Mouse (Mus musculus): Measurements from ENCODE around the gene En2. TPM values are rescaled to one million over a fixed set of nuclear protein-coding genes. Genes with fewer than 3 reads are reported as not detected.
A peak's percentile ranks its signal among the peaks of the same experiment; 100 is the strongest.

Gene En2
- polyA plus RNA-seq, 1 experiment from 2014 or later = not detected

DNA sequence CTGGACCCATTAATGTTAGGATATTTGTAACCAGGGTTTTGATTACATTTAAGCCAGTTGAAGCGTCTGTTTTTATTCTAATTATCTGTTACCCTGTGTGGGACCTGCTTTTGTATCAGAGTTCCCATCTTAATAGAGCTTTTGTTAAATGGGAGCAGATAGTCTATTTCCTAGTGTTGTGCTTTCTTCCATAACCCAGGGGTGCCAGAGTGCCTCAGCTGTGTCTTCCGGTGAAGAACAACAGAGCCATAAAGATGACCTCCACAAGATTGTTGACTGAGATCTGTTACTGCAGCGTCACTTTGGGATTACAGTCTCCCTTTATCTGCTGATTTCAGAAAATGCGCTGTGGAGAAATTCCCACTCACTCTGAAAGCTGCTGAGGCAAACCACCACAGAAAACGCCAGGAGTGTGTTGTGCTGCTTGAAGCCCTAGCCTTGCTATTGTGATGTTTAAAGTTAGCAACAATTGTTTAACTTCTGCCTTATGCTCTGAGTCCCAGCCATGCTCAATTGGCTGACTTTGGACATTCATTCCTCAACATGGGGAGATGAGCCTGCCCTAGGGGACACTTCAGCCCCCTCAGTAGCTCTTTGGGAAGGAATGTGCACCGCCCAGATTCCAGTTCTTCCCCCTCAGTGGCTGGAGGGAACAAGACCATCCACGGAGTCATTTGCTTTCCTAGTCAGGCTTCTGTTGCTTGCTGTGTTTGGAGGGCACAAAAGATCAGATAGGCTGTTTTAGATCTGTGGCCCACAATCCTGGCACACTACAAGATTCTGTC lies 33.8 kb downstream of the En2 start:
- no peaks in the 10 kb centered on the region for H3K4me1 ChIP-seq
- no peaks in the 10 kb centered on the region for H3K9me3 ChIP-seq
- ATAC-seq (ENCODE audit: borderline replicate concordance, extremely low read depth, low FRiP score, low TSS enrichment) = no peak
- no peak overlapping the region for H3K4me2 ChIP-seq
- 46% methylated on average over 7 of the region's 7 CpGs for WGBS
- H3K36me3 ChIP-seq = no peaks in the 10 kb centered on the region
- H3K4me3 ChIP-seq = no peak overlapping the region
- no peak overlapping the region for H3K9ac ChIP-seq
- peaks cover 52% of the 10 kb centered on the region for H3K27me3 ChIP-seq
- H3K27ac ChIP-seq = no peak overlapping the region

DNA sequence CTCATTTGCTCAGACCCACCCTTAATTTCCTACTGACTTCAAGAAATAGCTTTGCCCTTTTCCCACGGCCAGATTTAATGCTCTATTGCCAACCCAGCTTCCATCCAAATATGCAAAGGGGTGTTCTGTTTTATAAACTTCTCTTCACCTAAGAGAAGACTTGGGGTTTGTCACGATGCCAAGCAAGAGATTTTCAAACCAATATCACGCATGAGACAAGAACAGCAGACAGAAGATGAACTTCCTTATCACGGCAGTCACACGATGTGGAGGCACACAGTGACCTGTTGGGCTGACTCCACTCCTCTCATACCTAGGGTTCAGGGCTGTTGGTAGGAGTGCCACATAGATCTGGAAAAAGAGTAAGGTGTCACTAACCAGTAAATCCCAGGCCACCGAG lies 37.6 kb downstream of the En2 start:
- Histone ChIP-seq H3K27ac (no peak overlapping the region), H3K9me3 (no peaks in the 10 kb centered on the region), H3K27me3 (peaks cover 73% of the 10 kb centered on the region), H3K4me2 (no peak overlapping the region), H3K9ac (no peak overlapping the region), H3K4me3 (no peak overlapping the region), H3K36me3 (no peaks in the 10 kb centered on the region), H3K4me1 (no peaks in the 10 kb centered on the region)
- WGBS = 61% methylated on average over 6 of the region's 6 CpGs
- no peak for ATAC-seq (ENCODE audit: borderline replicate concordance, extremely low read depth, low FRiP score, low TSS enrichment)

DNA sequence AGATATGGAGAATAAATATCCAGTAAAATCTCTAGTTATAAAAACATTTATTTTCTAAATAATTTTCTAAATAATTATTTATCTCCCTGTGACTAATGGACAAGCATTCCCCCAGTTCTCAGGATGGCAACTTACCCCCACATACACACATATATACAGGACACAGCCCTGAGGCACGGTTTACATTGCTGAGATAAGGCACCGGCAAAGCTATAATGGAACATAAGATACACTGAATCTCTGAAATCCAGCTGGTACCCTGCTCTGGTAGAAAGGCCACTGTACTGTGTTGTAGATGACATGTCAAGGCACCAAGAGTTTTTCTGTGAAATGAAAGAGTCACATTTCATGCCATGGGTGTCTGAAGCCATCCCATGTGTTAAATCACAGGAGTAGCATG lies 39.2 kb downstream of the En2 start:
- Histone ChIP-seq H3K27ac (no peak overlapping the region), H3K4me3 (no peak overlapping the region), H3K27me3 (peaks cover 86% of the 10 kb centered on the region), H3K4me1 (peaks cover 3% of the 10 kb centered on the region), H3K4me2 (no peak overlapping the region), H3K9ac (no peak overlapping the region), H3K36me3 (no peaks in the 10 kb centered on the region), H3K9me3 (no peaks in the 10 kb centered on the region)
- ATAC-seq (ENCODE audit: borderline replicate concordance, extremely low read depth, low FRiP score, low TSS enrichment) = no peak
- 49% methylated on average over 2 of the region's 2 CpGs for WGBS

DNA sequence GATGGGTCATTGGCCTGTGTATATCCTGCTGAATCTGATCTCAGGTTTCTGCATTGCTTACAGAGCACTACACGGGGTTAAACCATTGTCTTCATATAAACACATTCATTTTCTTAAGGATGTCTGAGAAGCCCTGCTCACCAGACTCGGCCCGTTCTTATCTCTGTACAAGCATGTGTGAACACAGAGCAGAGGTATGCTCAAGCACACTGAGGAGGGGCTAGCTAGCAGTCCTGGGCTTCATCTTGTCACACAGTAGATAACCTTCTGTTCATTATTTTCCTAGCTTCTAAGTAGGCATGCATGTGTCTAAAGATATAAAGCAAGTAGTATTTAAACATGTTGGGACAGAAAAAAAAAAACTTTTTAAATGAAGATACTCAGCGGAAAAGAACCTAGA lies 41.0 kb downstream of the En2 start:
- no peaks in the 10 kb centered on the region for H3K9me3 ChIP-seq
- H3K27me3 ChIP-seq = peaks cover 93% of the 10 kb centered on the region
- H3K4me1 ChIP-seq = peaks cover 8% of the 10 kb centered on the region
- H3K4me3 ChIP-seq = no peak overlapping the region
- H3K36me3 ChIP-seq = no peaks in the 10 kb centered on the region
- no peak for ATAC-seq (ENCODE audit: borderline replicate concordance, extremely low read depth, low FRiP score, low TSS enrichment)
- no peak overlapping the region for H3K4me2 ChIP-seq
- 22% methylated on average over 4 of the region's 4 CpGs for WGBS
- H3K27ac ChIP-seq = no peak overlapping the region
- no peak overlapping the region for H3K9ac ChIP-seq

DNA sequence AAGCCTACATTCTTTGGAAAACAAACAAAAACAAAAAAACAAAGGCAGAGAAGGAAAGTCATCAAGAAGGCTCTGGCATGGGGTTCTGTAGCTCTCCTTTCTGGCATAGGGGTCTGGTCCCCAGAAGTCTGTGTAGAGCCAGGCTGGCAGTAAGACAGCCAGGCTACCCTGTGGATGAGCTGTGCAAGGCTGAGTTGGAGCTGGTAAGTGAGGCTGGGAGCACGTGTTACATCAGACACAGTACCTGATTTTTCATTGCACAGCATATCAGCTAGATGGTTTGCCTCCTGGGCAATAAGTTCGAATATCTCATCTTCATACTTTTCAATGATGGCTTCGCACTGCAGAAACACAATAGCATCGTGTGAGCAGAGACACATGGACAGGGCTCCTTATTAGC lies 41.5 kb downstream of the En2 start:
- peaks cover 93% of the 10 kb centered on the region for H3K27me3 ChIP-seq
- no peak overlapping the region for H3K4me2 ChIP-seq
- 59% methylated on average over 4 of the region's 4 CpGs for WGBS
- H3K9ac ChIP-seq = no peak overlapping the region
- no peaks in the 10 kb centered on the region for H3K36me3 ChIP-seq
- H3K4me1 ChIP-seq = peaks cover 8% of the 10 kb centered on the region
- no peaks in the 10 kb centered on the region for H3K9me3 ChIP-seq
- no peak overlapping the region for H3K4me3 ChIP-seq
- no peak overlapping the region for H3K27ac ChIP-seq
- ATAC-seq (ENCODE audit: borderline replicate concordance, extremely low read depth, low FRiP score, low TSS enrichment) = no peak

DNA sequence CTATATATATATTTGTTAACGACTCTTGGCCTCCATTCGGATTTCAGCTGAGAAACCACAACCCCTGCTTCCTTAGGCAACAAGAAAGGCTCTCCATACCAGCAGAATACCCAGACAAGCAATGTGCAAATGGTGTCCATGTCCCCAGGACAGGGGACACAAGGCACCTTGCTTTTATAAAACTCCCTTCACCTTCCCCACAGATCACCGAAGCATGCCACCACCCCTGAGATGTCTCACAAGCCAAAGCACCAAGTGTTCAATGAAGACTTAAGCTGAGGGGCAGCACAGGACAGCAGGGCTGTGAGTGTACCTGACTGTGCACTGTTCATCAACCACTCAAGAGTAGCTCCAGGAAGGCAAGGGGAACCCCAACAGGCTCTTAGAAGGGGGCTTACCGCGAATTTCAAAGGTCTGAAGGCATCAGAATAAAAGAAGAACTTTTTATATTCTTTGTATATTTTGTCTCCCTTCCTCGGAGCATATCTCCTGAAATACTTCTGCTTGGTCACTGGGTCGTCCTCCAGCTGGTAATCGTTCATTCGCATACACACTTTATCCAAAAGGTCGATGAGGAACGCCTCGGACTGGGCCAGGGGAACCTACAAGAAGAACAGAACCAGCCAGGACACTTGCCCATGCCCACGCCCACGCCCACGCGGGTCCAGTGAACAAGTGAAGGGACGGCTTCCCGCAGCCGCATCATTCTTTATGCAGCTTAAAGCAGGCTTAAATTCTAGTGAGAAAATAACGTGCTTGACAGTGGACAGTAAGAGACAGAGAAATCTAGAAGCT lies 43.4 kb downstream of the En2 start:
- 8% methylated on average over 20 of the region's 20 CpGs for WGBS
- no peaks in the 10 kb centered on the region for H3K36me3 ChIP-seq
- no peak overlapping the region for H3K4me2 ChIP-seq
- H3K4me3 ChIP-seq = no peak overlapping the region
- peaks cover 8% of the 10 kb centered on the region for H3K4me1 ChIP-seq
- H3K9me3 ChIP-seq = no peaks in the 10 kb centered on the region
- no peak overlapping the region for H3K9ac ChIP-seq
- H3K27me3 ChIP-seq = peaks cover 97% of the 10 kb centered on the region
- H3K27ac ChIP-seq = no peak overlapping the region
- no peak for ATAC-seq (ENCODE audit: borderline replicate concordance, extremely low read depth, low FRiP score, low TSS enrichment)

DNA sequence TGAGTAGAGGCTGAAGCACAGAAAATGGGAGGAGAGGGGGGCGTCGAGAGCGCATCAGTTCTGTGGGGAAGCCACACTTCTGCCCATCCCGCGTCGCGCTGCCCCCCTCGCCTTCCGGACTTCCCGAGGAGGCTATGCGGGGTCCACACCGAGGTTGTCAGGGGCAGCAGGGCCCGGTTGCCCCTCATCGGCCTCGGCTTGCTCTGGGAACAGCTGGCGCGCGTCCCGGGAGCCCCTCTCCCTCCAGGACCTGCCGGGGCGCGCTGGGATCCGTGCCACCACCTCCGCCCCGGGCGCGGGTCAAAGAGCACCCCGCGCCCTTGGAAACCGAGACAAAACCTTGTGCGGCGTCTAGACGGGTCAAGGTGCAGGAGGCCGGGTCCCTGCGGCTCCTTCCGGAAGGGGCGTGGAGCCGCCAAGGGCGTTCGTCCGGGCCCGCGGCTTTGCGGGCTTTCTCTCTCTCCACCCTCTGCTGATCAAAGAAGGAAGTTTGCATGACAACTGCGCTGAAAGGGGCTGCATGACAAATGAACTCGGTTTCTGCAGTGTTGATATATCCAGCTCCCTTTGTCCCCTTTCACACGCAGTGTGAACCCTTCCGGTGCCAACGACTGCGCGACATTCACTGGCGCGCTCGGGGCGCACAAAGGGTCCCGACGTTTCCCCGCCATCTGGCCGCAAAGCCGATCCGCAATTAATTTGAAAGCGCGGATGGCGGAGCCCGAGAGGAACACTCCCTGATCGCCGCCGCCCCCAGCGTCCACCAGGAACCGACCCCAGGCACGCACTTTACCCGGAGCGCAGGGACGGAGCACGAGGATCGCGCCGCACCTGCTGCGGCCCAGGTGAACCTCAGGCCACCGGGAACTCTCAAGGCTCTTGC lies 44.3 kb downstream of the En2 start:
- Histone ChIP-seq H3K9me3 (no peaks in the 10 kb centered on the region), H3K4me3 (peak overlapping the region; percentile 18), H3K4me2 (peak overlapping the region; percentile 51), H3K4me1 (peaks cover 8% of the 10 kb centered on the region), H3K9ac (no peak overlapping the region), H3K27me3 (peaks cover 95% of the 10 kb centered on the region), H3K27ac (no peak overlapping the region), H3K36me3 (no peaks in the 10 kb centered on the region)
- under 1% methylated on average over 80 of the region's 80 CpGs for WGBS
- no peak for ATAC-seq (ENCODE audit: borderline replicate concordance, extremely low read depth, low FRiP score, low TSS enrichment)

DNA sequence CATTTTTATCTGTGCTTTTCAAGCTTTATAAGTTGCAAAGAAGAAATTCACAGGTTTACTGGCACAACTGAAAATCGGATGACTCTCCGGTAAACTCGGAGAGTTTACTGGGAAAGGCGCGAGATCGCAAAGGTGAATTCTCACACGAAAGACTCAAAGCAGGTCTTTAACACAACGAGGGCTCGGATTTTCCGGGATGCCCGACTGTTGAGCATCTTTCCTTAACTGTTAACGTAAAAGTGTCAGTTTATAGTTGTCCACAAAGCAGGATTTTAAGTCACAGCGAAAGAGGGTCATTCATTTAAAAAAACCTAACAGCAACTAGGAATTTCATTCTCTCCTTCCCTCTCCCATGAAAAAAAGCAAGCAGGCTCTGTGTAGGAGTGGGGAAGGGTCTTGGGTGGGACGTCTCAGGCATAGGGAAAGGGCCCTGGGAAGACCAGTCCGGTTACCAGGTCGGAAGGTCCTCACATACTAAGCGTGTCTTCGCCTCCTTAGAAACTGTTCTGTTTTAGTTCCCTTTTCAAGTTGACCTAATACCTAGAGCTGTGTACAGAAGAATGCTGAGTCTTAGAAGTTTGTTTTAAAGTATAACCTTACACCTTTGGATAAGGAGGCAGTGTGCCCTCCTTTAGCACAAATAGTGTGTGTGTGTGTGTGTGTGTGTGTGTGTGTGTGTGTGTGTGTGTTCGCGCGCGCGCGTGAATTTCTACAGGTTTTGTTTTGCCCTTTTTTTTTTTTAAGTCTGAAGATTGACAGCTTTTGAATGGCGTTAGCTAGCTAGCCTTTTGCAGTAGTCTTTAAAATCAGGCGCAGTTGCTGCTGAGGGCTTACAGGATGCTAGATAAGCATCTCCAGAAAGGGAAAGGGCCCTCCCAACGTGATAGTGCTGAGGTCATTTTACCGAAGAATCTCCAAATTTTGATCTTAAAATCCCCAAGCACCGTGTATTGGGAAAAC lies 45.4 kb downstream of the En2 start:
- ATAC-seq (ENCODE audit: borderline replicate concordance, extremely low read depth, low FRiP score, low TSS enrichment) = no peak
- Histone ChIP-seq H3K27ac (no peak overlapping the region), H3K27me3 (peaks cover 92% of the 10 kb centered on the region), H3K9ac (no peak overlapping the region), H3K4me3 (no peak overlapping the region), H3K9me3 (no peaks in the 10 kb centered on the region), H3K4me2 (no peak overlapping the region), H3K36me3 (no peaks in the 10 kb centered on the region), H3K4me1 (peaks cover 8% of the 10 kb centered on the region)
- 1% methylated on average over 29 of the region's 29 CpGs for WGBS

DNA sequence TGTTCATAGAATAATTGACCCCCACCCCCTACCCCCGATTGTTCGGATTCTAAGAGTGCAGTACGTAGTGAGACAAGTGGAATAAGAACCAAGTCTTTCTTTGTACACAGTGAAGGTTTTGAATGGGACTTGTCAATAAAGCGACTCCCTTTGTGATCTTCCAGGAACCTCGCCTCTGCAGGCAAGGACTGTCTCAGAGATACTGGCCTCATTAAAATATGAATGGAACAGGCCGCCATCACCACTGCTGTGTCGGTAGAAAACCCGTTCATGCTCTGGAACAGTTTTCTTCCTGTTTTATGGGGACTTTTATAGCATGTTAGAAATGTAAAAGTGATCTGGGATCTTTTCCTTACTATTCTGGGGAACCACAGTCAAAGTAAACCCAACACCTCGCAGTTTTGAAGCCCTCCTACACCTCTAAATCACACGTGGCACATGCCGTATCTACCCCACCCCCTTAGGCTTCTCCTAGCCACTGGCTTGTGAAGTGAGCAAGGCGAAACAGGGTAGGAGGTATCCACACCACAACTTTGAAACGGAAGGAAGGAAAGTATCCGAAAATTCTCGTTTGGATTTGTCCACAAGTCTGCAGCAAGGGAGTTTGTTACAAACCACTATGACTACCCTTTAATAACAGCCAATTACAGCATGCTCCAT lies 46.3 kb downstream of the En2 start:
- no peaks in the 10 kb centered on the region for H3K9me3 ChIP-seq
- no peak overlapping the region for H3K4me3 ChIP-seq
- H3K4me2 ChIP-seq = no peak overlapping the region
- H3K27me3 ChIP-seq = peaks cover 88% of the 10 kb centered on the region
- no peak for ATAC-seq (ENCODE audit: borderline replicate concordance, extremely low read depth, low FRiP score, low TSS enrichment)
- H3K9ac ChIP-seq = no peak overlapping the region
- 3% methylated on average over 15 of the region's 15 CpGs for WGBS
- no peaks in the 10 kb centered on the region for H3K36me3 ChIP-seq
- H3K27ac ChIP-seq = no peak overlapping the region
- H3K4me1 ChIP-seq = peaks cover 8% of the 10 kb centered on the region

DNA sequence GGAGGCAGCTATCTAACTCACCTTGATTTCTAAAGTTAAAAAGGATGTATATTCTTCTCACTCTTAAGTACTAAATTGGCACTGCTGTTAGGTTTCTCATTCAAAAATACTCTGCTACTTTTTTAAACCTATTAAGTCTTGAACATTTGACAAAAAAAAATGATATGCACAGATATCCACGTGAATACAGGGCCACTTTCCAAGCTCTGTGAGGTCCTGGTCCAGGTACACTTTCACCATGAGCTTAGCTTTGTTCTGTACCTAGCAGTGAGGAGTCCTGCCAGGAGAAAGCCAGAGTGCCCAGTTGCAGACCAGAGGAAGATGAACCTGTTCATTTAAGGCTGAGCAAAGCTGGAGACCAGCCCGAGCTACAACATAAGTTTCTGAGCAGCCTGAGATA lies 47.9 kb downstream of the En2 start:
- H3K4me2 ChIP-seq = no peak overlapping the region
- H3K9ac ChIP-seq = no peak overlapping the region
- ATAC-seq (ENCODE audit: borderline replicate concordance, extremely low read depth, low FRiP score, low TSS enrichment) = no peak
- H3K27ac ChIP-seq = no peak overlapping the region
- no peaks in the 10 kb centered on the region for H3K9me3 ChIP-seq
- H3K36me3 ChIP-seq = no peaks in the 10 kb centered on the region
- peaks cover 74% of the 10 kb centered on the region for H3K27me3 ChIP-seq
- peaks cover 8% of the 10 kb centered on the region for H3K4me1 ChIP-seq
- H3K4me3 ChIP-seq = no peak overlapping the region
- 57% methylated on average over 2 of the region's 2 CpGs for WGBS

Measured in lung, embryonic 15.5 days (tissue).